Mouse (Mus musculus) MEL (cell line): ENCODE measurements around the gene Faap100. TPM values are rescaled to one million over a fixed set of nuclear protein-coding genes. Genes with fewer than 3 reads are reported as not detected.
"Not testable (repeated sequence)": the region's sequence is repeated elsewhere in the genome, so short reads cannot be mapped to it uniquely, and the experiment has no call there.

Experiments
- DNase-seq: peaks from one replicate; pipeline ENCODE4 v3.0.0; 2011; ENCODE audit warnings: low read depth, low spot score
- H3K27ac ChIP-seq: 2 replicates; pipeline ENCODE4 v1.5.1; 2012; ENCODE audit warnings: low read depth, mild to moderate bottlenecking, control low read depth, low read length, moderate library complexity; ENCODE audit not compliant: control insufficient read depth
- H3K27me3 ChIP-seq, 2 experiments: fragments of 150-350 bp in 1 of 2; sonication (generic) in 1 of 2; 2 replicates each; pipeline ENCODE4 v1.6.1; 2012; ENCODE audit warnings: low read length in 2 of 2, mild to moderate bottlenecking in 2 of 2, improper control_type of control experiment in 1 of 2, moderate library complexity in 1 of 2; ENCODE audit not compliant: insufficient read depth in 2 of 2, control insufficient read depth in 1 of 2
- H3K36me3 ChIP-seq, 2 experiments: 2 replicates each; pipeline ENCODE4 v1.6.1; 2012 to 2014; ENCODE audit warnings: low read length in 2 of 2, improper control_type of control experiment in 1 of 2, inconsistent platforms in 1 of 2, mild to moderate bottlenecking in 1 of 2; ENCODE audit not compliant: insufficient read depth in 2 of 2, control insufficient read depth in 1 of 2
- H3K4me1 ChIP-seq, 2 experiments: fragments of 150-350 bp in 1 of 2; sonication (generic) in 1 of 2; 2 replicates each; pipeline ENCODE4 v1.6.1; 2012; ENCODE audit warnings: low read length in 2 of 2, improper control_type of control experiment in 1 of 2, mild to moderate bottlenecking in 1 of 2; ENCODE audit not compliant: insufficient read depth in 2 of 2, control insufficient read depth in 1 of 2
- H3K4me3 ChIP-seq, 2 experiments: fragments of 150-350 bp in 1 of 2; sonication (generic) in 1 of 2; 2 replicates each; pipeline ENCODE4 v1.5.1; 2012; ENCODE audit warnings: low read depth in 2 of 2, low read length in 2 of 2, mild to moderate bottlenecking in 2 of 2, moderate library complexity in 2 of 2, control low read depth in 1 of 2, improper control_type of control experiment in 1 of 2; ENCODE audit not compliant: control insufficient read depth in 1 of 2, insufficient read depth in 1 of 2
- H3K79me2 ChIP-seq: 2 replicates; pipeline ENCODE4 v1.6.1; 2012; ENCODE audit warnings: mild to moderate bottlenecking, low read length, moderate library complexity; ENCODE audit not compliant: control insufficient read depth, poor library complexity, insufficient read depth
- H3K9ac ChIP-seq: 2 replicates; pipeline ENCODE4 v1.6.1; 2012; ENCODE audit warnings: low read depth, mild to moderate bottlenecking, control low read depth, low read length, moderate library complexity; ENCODE audit not compliant: control insufficient read depth, poor library complexity, severe bottlenecking
- H3K9me3 ChIP-seq: fragments of 150-350 bp; sonication (generic); replicated peaks from 2 replicates; pipeline ENCODE4 v1.6.1; 2012; ENCODE audit warnings: mild to moderate bottlenecking, low read length, improper control_type of control experiment, moderate library complexity; ENCODE audit not compliant: insufficient read depth
- BHLHE40 ChIP-seq: IDR thresholded peaks from 2 replicates; pipeline ENCODE4 v1.6.1; 2012; ENCODE audit warnings: low read depth, mild to moderate bottlenecking, inconsistent platforms, low read length, improper control_type of control experiment, borderline replicate concordance
- ELF1 ChIP-seq: IDR thresholded peaks from 2 replicates; pipeline ENCODE4 v1.6.1; 2014; ENCODE audit warnings: low read depth, mild to moderate bottlenecking, inconsistent platforms, low read length, improper control_type of control experiment, moderate library complexity
- GATA1 ChIP-seq: IDR thresholded peaks from 2 replicates; pipeline ENCODE4 v1.6.1; 2011; ENCODE audit warnings: low read depth, low read length, improper control_type of control experiment
- MAX ChIP-seq: IDR thresholded peaks from 2 replicates; pipeline ENCODE4 v1.6.1; 2011; ENCODE audit warnings: low read length, improper control_type of control experiment
- POLR2A ChIP-seq, 2 experiments: IDR thresholded peaks; 2 replicates each; pipeline ENCODE4 v1.6.1; 2011 to 2012; ENCODE audit warnings: low read length in 2 of 2, mild to moderate bottlenecking in 2 of 2, control low read depth in 1 of 2, improper control_type of control experiment in 1 of 2, low read depth in 1 of 2, moderate library complexity in 1 of 2; ENCODE audit not compliant: control insufficient read depth in 1 of 2, insufficient read depth in 1 of 2, poor library complexity in 1 of 2
- POLR2AphosphoS5 ChIP-seq: IDR thresholded peaks from 2 replicates; pipeline ENCODE4 v1.6.1; 2012; ENCODE audit warnings: low read depth, borderline replicate concordance, mild to moderate bottlenecking, inconsistent platforms, low read length, moderate library complexity, mixed read lengths
- SIN3A ChIP-seq: IDR thresholded peaks from 2 replicates; pipeline ENCODE4 v1.6.1; 2012; ENCODE audit warnings: low read length, improper control_type of control experiment, inconsistent platforms
- SMC3 ChIP-seq: IDR thresholded peaks from 2 replicates; pipeline ENCODE4 v1.6.1; 2011; ENCODE audit warnings: low read depth, low read length, improper control_type of control experiment
- TAL1 ChIP-seq: IDR thresholded peaks from 2 replicates; pipeline ENCODE4 v1.6.1; 2012; ENCODE audit warnings: mild to moderate bottlenecking, inconsistent platforms, low read length, moderate library complexity, mixed read lengths
- UBTF ChIP-seq: IDR thresholded peaks from 2 replicates; pipeline ENCODE4 v1.6.1; 2012; ENCODE audit warnings: low read depth, mild to moderate bottlenecking, inconsistent platforms, low read length, improper control_type of control experiment, moderate library complexity, borderline replicate concordance; ENCODE audit not compliant: insufficient read depth
- USF2 ChIP-seq, 2 experiments: IDR thresholded peaks; 2 replicates each; pipeline ENCODE4 v1.6.1; 2011 to 2012; ENCODE audit warnings: improper control_type of control experiment in 2 of 2, low read length in 2 of 2, borderline replicate concordance in 1 of 2, inconsistent platforms in 1 of 2, low read depth in 1 of 2, mild to moderate bottlenecking in 1 of 2; ENCODE audit not compliant: insufficient read depth in 1 of 2
- ZNF384 ChIP-seq: IDR thresholded peaks from 2 replicates; pipeline ENCODE4 v1.6.1; 2012; ENCODE audit warnings: low read depth, mild to moderate bottlenecking, inconsistent platforms, low read length, improper control_type of control experiment
- polyA plus RNA-seq, 2 experiments: library from polyadenylated mRNA; stranded (reverse) in 1 of 2; unstranded in 1 of 2; fragments of >175 nt in 1 of 2; fragments of >200 nt in 1 of 2; gene quantifications; 2 replicates each; pipeline versions ENCODE4 v1.2.1 to v1.2.4; 2012; ENCODE audit warnings: low replicate concordance in 2 of 2, low read depth in 1 of 2; ENCODE audit not compliant: insufficient read length in 2 of 2, insufficient read depth in 1 of 2, missing spikeins in 1 of 2
- total RNA-seq: library from RNA; depleted of rRNA; stranded (reverse); fragments of 300-350 nt; gene quantifications from 2 replicates; pipeline ENCODE4 v1.2.3, GENCODE M21; 2012

Gene Faap100
- total and polyA plus RNA-seq, 3 experiments: 27.1 to 45.7 TPM; not detected in 1

DNA sequence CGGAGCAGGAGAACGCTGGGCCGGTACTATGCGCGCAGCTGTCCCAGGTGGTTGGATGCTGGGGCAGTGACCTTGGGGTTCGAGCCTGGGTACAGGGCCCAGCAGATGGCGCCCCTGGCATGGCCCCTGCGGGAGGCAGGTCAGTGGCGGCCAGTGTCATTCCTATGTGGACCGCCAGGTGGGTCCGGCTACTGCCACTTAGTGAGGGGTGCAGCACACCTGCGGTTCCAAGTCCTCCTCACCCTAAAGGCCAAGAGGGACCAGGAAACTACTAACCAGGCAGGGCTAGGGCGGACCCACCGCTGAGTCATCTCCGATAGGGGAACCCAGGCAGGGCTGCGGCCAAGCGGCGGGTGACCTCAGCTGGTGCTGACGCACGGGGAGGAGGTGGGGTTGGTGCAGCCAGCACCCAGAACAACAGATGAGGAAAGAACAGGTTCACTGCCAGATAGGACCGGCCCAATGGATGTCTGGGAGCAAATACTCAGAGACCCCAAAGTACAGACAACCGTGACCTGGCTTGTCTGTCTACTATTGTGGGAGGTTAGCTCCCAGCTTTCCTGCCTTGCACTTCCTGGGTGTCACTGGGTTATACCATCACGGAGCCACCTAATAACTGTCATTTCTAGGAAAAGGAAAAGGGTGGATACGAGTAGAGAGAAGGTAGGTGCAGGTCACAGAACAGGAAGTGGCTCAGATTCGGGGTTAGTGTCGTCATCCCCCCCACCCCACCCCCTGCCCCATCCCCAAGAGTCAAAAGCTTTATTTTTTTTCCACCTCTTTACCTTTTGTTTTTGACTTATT lies 24.9 kb downstream of the Faap100 start (continued):
- TF ChIP-seq USF2 (IDR thresholded peaks at IDR 0.05; ENCODE audit: borderline replicate concordance in 1 of 2, insufficient read depth in 1 of 2, low read depth in 1 of 2, low read length in 2 of 2) (no peak), SMC3 (peak; percentile 38; the same call in 1 of the 2 replicates), ZNF384 (no peak), SIN3A (peak; percentile 67), UBTF (0 out of 2 replicates have a peak, but pooled peaks have one; percentile 58), TAL1 (no peak), GATA1 (peak; percentile 45), POLR2A (IDR thresholded peaks at IDR 0.05; ENCODE audit: control insufficient read depth in 1 of 2, insufficient read depth in 1 of 2, low read depth in 1 of 2, low read length in 2 of 2, poor library complexity in 1 of 2) (peak in 1 of 2 experiments; percentile 45; a peak in 1 of 4 replicates)

DNA sequence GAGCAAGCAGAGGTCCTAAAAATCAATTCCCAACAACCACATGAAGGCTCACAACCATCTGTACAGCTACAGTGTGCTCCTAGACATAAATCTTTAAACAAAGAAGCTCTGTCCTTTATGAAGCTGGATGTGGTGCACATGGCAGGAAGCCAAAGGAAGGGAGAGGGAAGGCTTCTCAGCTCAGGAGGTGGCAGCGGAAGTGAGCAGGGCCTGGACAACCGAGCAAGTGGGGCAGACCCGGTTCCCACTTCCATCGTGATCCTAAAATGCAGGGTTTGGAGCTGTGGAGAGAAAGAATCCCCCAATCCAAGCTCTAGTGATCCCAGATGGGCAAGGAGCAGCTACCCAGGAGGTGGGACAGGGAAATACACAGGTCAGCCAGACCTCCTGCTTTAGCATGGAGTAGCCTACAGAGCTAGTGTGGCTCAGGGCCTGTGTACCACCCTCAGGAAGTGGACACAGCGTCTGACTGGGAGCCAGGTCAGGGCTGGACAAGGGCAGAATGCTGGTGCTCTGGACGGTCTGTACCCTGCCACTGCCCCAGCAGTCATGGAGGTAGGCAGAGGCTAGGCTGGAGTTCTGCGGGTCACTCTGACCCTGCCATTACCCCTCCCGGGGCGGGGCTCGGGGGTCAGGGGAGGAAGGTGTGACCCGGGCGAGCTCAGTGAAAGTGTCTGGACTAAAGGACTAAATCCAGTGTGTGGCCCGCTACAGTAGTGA lies 25.8 kb downstream of the Faap100 start:
- TF ChIP-seq MAX (no peak), POLR2AphosphoS5 (no peak), POLR2A (IDR thresholded peaks at IDR 0.05; ENCODE audit: control insufficient read depth in 1 of 2, insufficient read depth in 1 of 2, low read depth in 1 of 2, low read length in 2 of 2, poor library complexity in 1 of 2) (no peak), USF2 (IDR thresholded peaks at IDR 0.05; ENCODE audit: borderline replicate concordance in 1 of 2, insufficient read depth in 1 of 2, low read depth in 1 of 2, low read length in 2 of 2) (no peak), ELF1 (no peak), BHLHE40 (no peak)
- peaks cover 0 to 35% of the 10 kb centered on the region in 2 experiments; a peak in 2 of 4 replicates for H3K36me3 ChIP-seq
- H3K79me2 ChIP-seq: peaks cover 13% of the 10 kb centered on the region
- no peaks in the 10 kb centered on the region for H3K9me3 ChIP-seq
- H3K4me3 ChIP-seq: 0 out of 4 replicates have a peak overlapping the region, but pooled peaks of 1 of the 2 experiments have one; percentile 4
- peaks cover 12 to 50% of the 10 kb centered on the region in 2 experiments for H3K4me1 ChIP-seq
- peak overlapping the region; percentile 57 for H3K9ac ChIP-seq
- H3K27me3 ChIP-seq: no peaks in the 10 kb centered on the region
- DNase-seq: peak; percentile 81
- peak overlapping the region; percentile 77 for H3K27ac ChIP-seq

DNA sequence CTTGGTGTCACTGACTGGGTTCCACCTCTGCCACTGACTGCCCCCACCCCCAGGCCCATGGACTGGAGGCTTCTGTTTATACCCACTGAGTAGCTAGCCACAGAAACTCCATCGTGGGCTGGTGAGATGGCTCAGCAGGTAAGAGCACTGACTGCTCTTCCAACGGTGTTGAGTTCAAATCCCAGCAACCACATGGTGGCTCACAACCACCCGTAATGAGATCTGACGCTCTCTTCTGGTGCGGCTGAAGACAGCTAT lies 26.5 kb downstream of the Faap100 start:
- Histone ChIP-seq H3K36me3 (peaks cover 0 to 31% of the 10 kb centered on the region in 2 experiments; a peak in 2 of 4 replicates), H3K4me1 (peaks cover 9 to 45% of the 10 kb centered on the region in 2 experiments), H3K79me2 (peaks cover 18% of the 10 kb centered on the region)
- not testable (repeated sequence) for H3K9me3 ChIP-seq, H3K27ac ChIP-seq, H3K4me3 ChIP-seq, H3K27me3 ChIP-seq, H3K9ac ChIP-seq, DNase-seq
